Mouse (Mus musculus): ENCODE results near the gene Cpsf3. TPM values are rescaled to one million over a fixed set of nuclear protein-coding genes. Genes with fewer than 3 reads are reported as not detected.
A peak's percentile ranks its signal among the peaks of the same experiment; 100 is the strongest.

The Cpsf3 gene
- polyA plus RNA-seq (2012; ENCODE audit: insufficient read depth, insufficient read length, low replicate concordance, missing spikeins): not detected in 2 replicates

DNA sequence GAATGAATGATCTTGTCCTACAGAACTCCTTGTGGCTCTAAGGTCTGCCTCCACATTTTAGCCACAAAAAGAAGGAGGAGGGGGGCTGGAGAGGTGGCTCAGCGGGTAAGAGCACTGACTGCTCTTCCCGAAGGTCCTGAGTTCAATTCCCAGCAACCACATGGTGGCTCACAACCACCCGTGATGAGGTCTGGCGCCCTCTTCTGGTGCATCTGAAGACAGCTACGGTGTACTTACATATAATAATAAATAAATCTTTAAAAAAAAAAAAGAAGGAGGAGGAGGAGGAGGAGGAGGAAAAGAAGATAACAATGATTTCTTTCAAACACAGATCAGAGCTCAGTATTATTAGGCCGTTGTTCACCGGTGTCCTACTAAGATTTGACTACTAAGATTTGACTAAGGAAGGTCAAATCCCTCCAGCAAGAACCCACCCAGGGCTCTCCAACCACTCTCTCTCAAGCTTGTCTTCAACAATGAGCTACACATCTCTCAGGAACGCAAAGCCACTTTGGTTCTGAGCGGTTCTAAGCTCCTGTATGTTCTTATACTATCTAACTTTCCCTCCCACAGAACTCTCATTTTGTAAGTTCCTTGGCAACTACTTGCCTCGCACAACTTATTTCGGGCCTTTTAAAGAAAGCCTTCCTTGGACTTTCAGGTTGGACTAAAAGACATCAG lies at the start of gene Cpsf3:
Gene Cpsf3, plus strand, starts transcription at position 631 of the 681 bp plus-strand sequence.
- Histone ChIP-seq H3K4me3 (ENCODE audit: insufficient read depth, low read depth, low read length) (peak within 1 kb of the TSS; percentile 67), H3K27ac (ENCODE audit: insufficient read depth, low read depth, low read length) (peak within 1 kb of the TSS; percentile 57), H3K4me1 (ENCODE audit: control insufficient read depth, insufficient read depth, low read length) (no peaks in the 10 kb centered on the region; the same call in 1 of the 2 replicates)
- TF ChIP-seq CTCF (IDR thresholded peaks at IDR 0.05; ENCODE audit: insufficient read depth, low read depth, low read length) (no peak), POLR2A (IDR thresholded peaks at IDR 0.05; ENCODE audit: insufficient read depth, low read depth, low read length) (no peak)
- 48% methylated on average over 11 of the region's 11 CpGs for WGBS

DNA sequence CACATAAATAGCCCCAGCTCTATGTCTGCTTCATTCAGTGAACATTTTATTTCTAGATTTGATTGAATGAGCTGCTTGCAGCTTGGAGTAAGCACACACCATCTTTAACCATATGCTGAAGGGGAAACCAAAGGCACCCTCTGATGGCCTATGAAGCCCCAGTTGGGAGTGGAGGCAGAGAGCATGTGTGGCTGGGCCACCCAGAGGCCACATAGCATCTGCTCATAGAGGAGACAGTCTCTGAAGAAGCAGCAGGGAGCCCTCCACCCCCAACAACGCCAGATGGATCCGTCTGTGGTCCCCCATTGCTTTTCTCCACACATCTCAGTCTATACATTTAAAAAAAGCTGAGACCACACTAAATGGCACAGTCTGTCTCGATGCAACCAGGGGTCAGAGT lies 43.2 kb upstream of the Cpsf3 start:
- Histone ChIP-seq H3K4me1 (ENCODE audit: control insufficient read depth, insufficient read depth, low read length) (no peaks in the 10 kb centered on the region), H3K4me3 (ENCODE audit: insufficient read depth, low read depth, low read length) (no peak overlapping the region), H3K27ac (ENCODE audit: insufficient read depth, low read depth, low read length) (no peak overlapping the region)
- WGBS: 78% methylated on average over 3 of the region's 3 CpGs
- no peak for TF ChIP-seq CTCF (IDR thresholded peaks at IDR 0.05; ENCODE audit: insufficient read depth, low read depth, low read length)
- no peak for TF ChIP-seq POLR2A (IDR thresholded peaks at IDR 0.05; ENCODE audit: insufficient read depth, low read depth, low read length)

DNA sequence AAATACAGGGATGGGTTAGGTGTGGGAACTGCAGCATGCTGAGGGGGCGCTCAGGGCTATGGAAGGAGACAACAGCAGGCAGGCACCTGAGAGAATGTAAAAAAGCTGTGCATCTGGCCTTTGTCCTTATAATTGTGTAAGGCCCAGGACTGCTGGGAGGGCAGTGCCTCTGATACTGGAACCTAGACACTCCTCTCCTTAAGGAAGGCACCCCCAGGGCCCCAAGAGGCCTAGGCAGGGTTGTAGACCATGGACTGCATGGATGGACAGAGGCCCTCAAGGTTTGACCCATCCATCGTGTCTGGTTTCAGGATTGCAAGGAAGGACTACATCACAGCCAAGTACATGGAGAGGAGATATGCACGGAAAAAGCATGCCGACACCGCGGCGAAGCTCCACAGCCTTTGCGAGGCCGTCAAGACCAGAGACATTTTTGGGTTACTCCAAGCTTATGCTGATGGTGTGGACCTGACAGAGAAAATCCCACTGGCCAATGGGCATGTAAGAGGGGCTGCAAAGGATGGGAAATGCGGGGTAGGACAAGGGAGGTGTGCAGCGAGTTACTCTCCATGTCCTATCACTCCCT lies 40.7 kb upstream of the Cpsf3 start:
- Histone ChIP-seq H3K27ac (ENCODE audit: insufficient read depth, low read depth, low read length) (no peak overlapping the region), H3K4me3 (ENCODE audit: insufficient read depth, low read depth, low read length) (no peak overlapping the region), H3K4me1 (ENCODE audit: control insufficient read depth, insufficient read depth, low read length) (no peaks in the 10 kb centered on the region)
- TF ChIP-seq CTCF (IDR thresholded peaks at IDR 0.05; ENCODE audit: insufficient read depth, low read depth, low read length) (no peak), POLR2A (IDR thresholded peaks at IDR 0.05; ENCODE audit: insufficient read depth, low read depth, low read length) (no peak)
- WGBS: over 99% methylated on average over 11 of the region's 11 CpGs

DNA sequence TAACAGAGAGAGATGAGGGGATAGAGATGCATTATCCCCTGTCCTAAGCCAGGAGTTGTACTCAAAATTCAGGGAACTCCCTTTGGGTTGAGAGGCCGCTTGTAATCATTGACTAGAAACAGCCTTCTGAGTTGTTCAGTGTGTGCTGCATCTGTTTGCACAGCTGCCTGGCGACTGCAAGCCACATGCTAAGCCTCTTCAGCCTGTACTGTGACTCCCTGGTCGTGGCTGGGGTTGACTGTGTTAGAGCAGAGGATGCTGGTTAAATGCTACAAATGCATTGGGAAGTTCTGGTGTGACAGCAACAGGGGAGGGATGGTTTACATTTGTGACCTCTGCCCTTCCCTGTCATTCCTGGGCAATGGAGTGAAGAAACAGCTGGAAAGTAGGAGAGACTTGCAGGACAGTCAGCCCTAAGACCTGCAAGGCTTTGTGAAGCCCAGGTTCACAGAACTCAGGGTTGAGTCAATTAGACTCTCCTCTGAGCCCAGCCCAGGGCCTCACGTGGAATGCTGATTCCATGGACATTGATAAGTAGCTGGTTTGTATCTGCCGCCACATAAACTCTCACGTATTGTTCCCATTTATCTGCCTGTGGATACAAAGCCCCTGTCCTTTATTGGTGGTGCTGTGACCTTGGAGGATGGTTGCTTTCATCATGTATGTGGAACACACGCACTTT lies 37.3 kb upstream of the Cpsf3 start:
- Histone ChIP-seq H3K4me3 (ENCODE audit: insufficient read depth, low read depth, low read length) (no peak overlapping the region), H3K4me1 (ENCODE audit: control insufficient read depth, insufficient read depth, low read length) (no peaks in the 10 kb centered on the region), H3K27ac (ENCODE audit: insufficient read depth, low read depth, low read length) (no peak overlapping the region)
- WGBS: 90% methylated on average over 7 of the region's 7 CpGs
- TF ChIP-seq POLR2A (IDR thresholded peaks at IDR 0.05; ENCODE audit: insufficient read depth, low read depth, low read length) (no peak), CTCF (IDR thresholded peaks at IDR 0.05; ENCODE audit: insufficient read depth, low read depth, low read length) (no peak)

DNA sequence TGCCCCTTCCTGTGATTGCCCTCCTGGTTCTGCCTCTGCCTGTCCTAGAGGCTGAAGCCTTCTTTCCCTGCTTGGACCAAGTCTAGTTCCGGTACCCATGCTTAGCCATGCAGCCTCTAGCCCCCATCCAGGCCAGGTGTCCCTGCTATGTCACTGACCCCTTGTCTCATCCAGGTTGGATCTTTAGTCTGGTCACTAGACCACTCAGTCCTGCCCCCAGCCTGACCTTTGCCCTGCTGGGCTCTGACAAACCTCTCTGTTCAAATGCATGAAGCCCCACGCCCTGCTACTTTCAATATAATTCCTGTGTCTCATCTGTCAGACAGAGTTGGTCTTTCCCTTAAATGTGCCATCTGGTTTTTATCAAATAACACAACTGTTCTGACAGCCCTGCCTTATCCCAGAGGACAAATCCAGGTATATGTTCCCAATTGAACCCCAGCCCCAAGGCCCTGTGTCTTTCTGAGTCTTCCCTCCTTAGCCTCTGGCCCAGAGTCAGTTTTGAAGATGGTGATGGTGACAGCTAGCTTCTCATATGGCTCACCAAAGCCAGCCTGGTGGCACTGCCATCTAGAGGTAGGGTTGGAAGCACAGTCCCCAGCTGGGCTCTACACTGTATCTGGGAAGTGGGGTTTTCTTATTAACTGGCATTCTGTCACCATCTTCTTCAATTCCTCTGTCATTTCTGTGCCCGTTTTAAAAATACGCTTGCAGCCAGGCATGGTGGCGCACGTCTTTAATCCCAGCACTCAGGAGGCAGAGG lies 24.5 kb upstream of the Cpsf3 start:
- Histone ChIP-seq H3K4me1 (ENCODE audit: control insufficient read depth, insufficient read depth, low read length) (no peaks in the 10 kb centered on the region), H3K4me3 (ENCODE audit: insufficient read depth, low read depth, low read length) (no peak overlapping the region), H3K27ac (ENCODE audit: insufficient read depth, low read depth, low read length) (no peak overlapping the region)
- no peak for TF ChIP-seq POLR2A (IDR thresholded peaks at IDR 0.05; ENCODE audit: insufficient read depth, low read depth, low read length)
- no peak for TF ChIP-seq CTCF (IDR thresholded peaks at IDR 0.05; ENCODE audit: insufficient read depth, low read depth, low read length)
- WGBS: 95% methylated on average over 6 of the region's 6 CpGs

DNA sequence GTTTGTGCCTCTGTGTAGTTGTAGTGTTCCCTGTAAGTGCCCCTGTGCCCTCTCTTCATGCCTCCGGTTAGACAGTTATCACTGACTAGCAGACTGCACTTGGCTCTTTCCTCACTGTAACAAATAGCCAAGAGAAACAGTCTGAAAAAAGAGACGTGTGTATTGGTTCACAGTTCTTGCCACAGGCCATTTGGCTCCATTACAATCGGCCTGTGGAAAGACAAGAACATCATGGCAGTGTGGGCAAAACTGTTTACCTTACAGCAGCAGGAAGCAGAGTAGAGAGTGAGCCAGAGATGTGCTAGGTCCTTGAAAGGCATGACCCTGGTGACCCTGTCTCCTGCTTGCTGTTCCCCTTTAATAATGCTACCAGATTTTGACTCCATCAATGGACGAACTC lies 23.7 kb upstream of the Cpsf3 start:
- no peak for TF ChIP-seq POLR2A (IDR thresholded peaks at IDR 0.05; ENCODE audit: insufficient read depth, low read depth, low read length)
- TF ChIP-seq CTCF (IDR thresholded peaks at IDR 0.05; ENCODE audit: insufficient read depth, low read depth, low read length): no peak
- Histone ChIP-seq H3K4me1 (ENCODE audit: control insufficient read depth, insufficient read depth, low read length) (peaks cover 2% of the 10 kb centered on the region), H3K4me3 (ENCODE audit: insufficient read depth, low read depth, low read length) (no peak overlapping the region), H3K27ac (ENCODE audit: insufficient read depth, low read depth, low read length) (no peak overlapping the region)
- WGBS: 72% methylated on average over 4 of the region's 4 CpGs

DNA sequence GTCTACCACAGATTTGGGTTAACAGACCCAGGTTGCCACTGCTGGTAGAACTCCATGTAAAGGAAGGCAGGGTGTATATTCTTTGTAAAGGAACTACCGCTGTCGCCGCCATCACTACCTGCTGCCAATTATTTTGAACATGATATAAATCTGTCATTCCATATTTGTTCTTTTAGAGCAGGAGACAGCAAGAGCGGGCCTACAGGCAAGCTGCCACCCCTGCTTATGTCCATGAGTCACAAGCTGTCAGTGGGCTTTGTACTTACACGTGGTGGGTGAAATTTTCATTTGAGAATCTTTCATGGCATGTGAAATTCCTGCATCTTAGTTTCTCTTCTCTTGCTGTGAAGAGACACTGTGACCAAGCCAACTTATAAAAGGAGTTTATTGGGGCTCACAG lies 21.9 kb upstream of the Cpsf3 start:
- H3K27ac ChIP-seq (ENCODE audit: insufficient read depth, low read depth, low read length): no peak overlapping the region
- 97% methylated on average over 5 of the region's 5 CpGs for WGBS
- no peak for TF ChIP-seq POLR2A (IDR thresholded peaks at IDR 0.05; ENCODE audit: insufficient read depth, low read depth, low read length)
- no peak for TF ChIP-seq CTCF (IDR thresholded peaks at IDR 0.05; ENCODE audit: insufficient read depth, low read depth, low read length)
- peaks cover 2% of the 10 kb centered on the region for H3K4me1 ChIP-seq (ENCODE audit: control insufficient read depth, insufficient read depth, low read length)
- no peak overlapping the region for H3K4me3 ChIP-seq (ENCODE audit: insufficient read depth, low read depth, low read length)

DNA sequence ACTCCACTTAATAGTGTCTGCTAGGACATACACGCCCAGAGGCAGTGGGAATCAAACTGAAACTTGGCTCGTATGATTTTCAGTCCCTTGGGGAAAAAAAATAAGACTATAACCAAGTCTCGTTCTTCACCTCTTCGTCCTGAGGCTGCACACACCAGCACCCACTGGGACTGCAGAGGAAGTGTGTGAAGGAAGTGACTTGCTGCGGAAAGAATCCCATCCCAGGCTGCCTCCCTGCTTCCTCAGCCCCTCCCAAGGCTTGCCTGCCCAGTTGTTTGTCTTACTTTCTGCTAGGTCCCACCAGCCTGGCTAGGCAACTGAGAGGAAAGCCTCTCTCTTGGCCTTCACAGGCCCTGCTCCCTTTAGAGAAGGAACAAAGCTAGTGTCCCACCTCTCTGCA lies 20.9 kb upstream of the Cpsf3 start:
- WGBS: 90% methylated on average over 5 of the region's 5 CpGs
- H3K27ac ChIP-seq (ENCODE audit: insufficient read depth, low read depth, low read length): no peak overlapping the region
- no peak overlapping the region for H3K4me3 ChIP-seq (ENCODE audit: insufficient read depth, low read depth, low read length)
- peaks cover 2% of the 10 kb centered on the region for H3K4me1 ChIP-seq (ENCODE audit: control insufficient read depth, insufficient read depth, low read length)
- TF ChIP-seq CTCF (IDR thresholded peaks at IDR 0.05; ENCODE audit: insufficient read depth, low read depth, low read length): no peak
- no peak for TF ChIP-seq POLR2A (IDR thresholded peaks at IDR 0.05; ENCODE audit: insufficient read depth, low read depth, low read length)

Measured in olfactory bulb, adult 2 months (tissue).